Mouse (Mus musculus) cortical plate, adult 2 months (tissue): ENCODE data around the gene Pnpla3.

Experiments
- CTCF ChIP-seq: fragments of 200-500 bp; IDR thresholded peaks from 2 replicates; pipeline ENCODE4 v1.5.1; 2011; ENCODE audit warnings: mild to moderate bottlenecking, control low read depth, low read length; ENCODE audit not compliant: insufficient read depth; ENCODE audit errors: extremely low read depth
- POLR2A ChIP-seq: fragments of 200-500 bp; IDR thresholded peaks from 2 replicates; pipeline ENCODE4 v1.6.1; 2011; ENCODE audit warnings: mild to moderate bottlenecking, low read length, control low read depth; ENCODE audit not compliant: insufficient read depth; ENCODE audit errors: extremely low read depth

DNA sequence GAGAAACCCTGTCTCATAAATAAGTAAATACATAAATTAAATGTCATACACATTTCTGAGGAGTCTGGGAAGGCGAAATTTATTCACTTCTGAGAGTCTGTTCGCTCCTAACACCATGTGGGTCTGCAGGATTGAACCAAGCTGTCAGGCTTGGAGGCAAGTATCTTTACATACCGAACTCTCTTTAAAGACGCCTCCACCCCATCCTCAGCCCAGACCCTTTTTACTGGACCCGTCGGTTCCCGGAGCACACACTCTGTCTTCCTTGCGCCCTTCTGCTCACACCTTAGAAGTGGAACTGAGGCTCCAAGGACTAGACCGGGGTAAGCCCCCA lies 24.1 kb downstream of the Pnpla3 start:
- TF ChIP-seq POLR2A (no peak), CTCF (no peak)
